9 mouse cellular contexts compared by ENCODE assay signal in genomic region chr4:101168189-101168778, GRCm38 (mm10).
DNase-seq lines count a peak whose midpoint lies in the region; ATAC-seq and TF ChIP-seq lines count a peak whose summit lies in the region.
"Had no signal": no experiment of that assay in that cellular context is flagged by ENCODE, and none has a peak within 500 bp of the region (broad histone marks: within the 10 kb centered on the region; RNA-seq: fewer than 3 reads in every experiment).

No protein-coding gene starts in this region.

- no peaks in the 10 kb centered on the region for H3K27me3 ChIP-seq in heart, embryonic 12.5 days (replicated peaks)
- H3K27me3 ChIP-seq in hindbrain, embryonic 13.5 days = no peaks in the 10 kb centered on the region
- H3K27me3 ChIP-seq in midbrain, postnatal 0 days (ENCODE audit: insufficient read depth, low read length) = no peaks in the 10 kb centered on the region
- H3K27me3 ChIP-seq: limb, embryonic 12.5 days had no signal

- H3K4me1 ChIP-seq in heart, embryonic 12.5 days (replicated peaks) = no peaks in the 10 kb centered on the region
- H3K4me1 ChIP-seq in hindbrain, embryonic 13.5 days (replicated peaks) = 0 out of 2 replicates have a peak, but pooled peaks cover 2% of the 10 kb centered on the region
- H3K4me1 ChIP-seq in midbrain, postnatal 0 days (ENCODE audit: insufficient read depth, low read length) = 0 out of 2 replicates have a peak, but pooled peaks cover 3% of the 10 kb centered on the region
- H3K4me1 ChIP-seq: limb, embryonic 12.5 days had no signal

- H3K36me3 ChIP-seq in heart, embryonic 12.5 days = peaks cover 53% of the 10 kb centered on the region
- H3K36me3 ChIP-seq in hindbrain, embryonic 13.5 days = peaks cover 53% of the 10 kb centered on the region
- peaks cover 37% of the 10 kb centered on the region for H3K36me3 ChIP-seq in midbrain, postnatal 0 days (ENCODE audit: insufficient read depth, low read length)

- 52% methylated on average over 6 of the region's 6 CpGs for WGBS in heart, embryonic 12.5 days
- 45% methylated on average over 6 of the region's 6 CpGs for WGBS in hindbrain, embryonic 13.5 days
- WGBS in midbrain, postnatal 0 days = 48% methylated on average over 6 of the region's 6 CpGs

- H3K9me3 ChIP-seq in heart, embryonic 12.5 days (replicated peaks) = no peaks in the 10 kb centered on the region
- H3K9me3 ChIP-seq in hindbrain, embryonic 13.5 days = no peaks in the 10 kb centered on the region
- no peaks in the 10 kb centered on the region for H3K9me3 ChIP-seq in midbrain, postnatal 0 days (ENCODE audit: low read length)
- H3K9me3 ChIP-seq: limb, embryonic 12.5 days had no signal

- intact Hi-C loops in left cerebral cortex, postnatal 4 days (cut with DNase I) = no loop called here

- DNase-seq in heart, adult 18-20 months = peak; percentile 58 to 65
- peak; percentile 42 for DNase-seq in Muller cell, postnatal 12 days (ENCODE audit: inconsistent ontology term)
- DNase-seq in embryo, embryonic 10 days (ENCODE audit: low spot score) = peak; percentile 74
- DNase-seq in left cerebral cortex, postnatal 4 days = peak; percentile 38
- peak; percentile 84 for DNase-seq in midbrain, postnatal 0 days (ENCODE audit: low spot score)
- no peak for DNase-seq in frontal cortex, postnatal 25 days (ENCODE audit: low spot score in 2 of 2)

- H3K4me2 ChIP-seq in heart, embryonic 12.5 days = no peak overlapping the region
- H3K4me2 ChIP-seq in hindbrain, embryonic 13.5 days = no peak overlapping the region
- no peak overlapping the region for H3K4me2 ChIP-seq in midbrain, postnatal 0 days (ENCODE audit: low read depth, low read length, poor library complexity, severe bottlenecking)
- H3K4me2 ChIP-seq: limb, embryonic 12.5 days had no signal

- H3K27ac ChIP-seq in heart, embryonic 12.5 days (ENCODE audit: poor library complexity, severe bottlenecking) = no peak overlapping the region
- no peak overlapping the region for H3K27ac ChIP-seq in hindbrain, embryonic 13.5 days
- H3K27ac ChIP-seq in midbrain, postnatal 0 days (ENCODE audit: low read depth, low read length) = no peak overlapping the region
- H3K27ac ChIP-seq: limb, embryonic 12.5 days had no signal

- no peak for ATAC-seq in heart, embryonic 12.5 days (ENCODE audit: insufficient number of reproducible peaks, low FRiP score)
- peak; percentile 65 for ATAC-seq in hindbrain, embryonic 13.5 days (ENCODE audit: low FRiP score)
- ATAC-seq in midbrain, postnatal 0 days (ENCODE audit: low FRiP score) = peak; percentile 85

- no peak overlapping the region for H3K4me3 ChIP-seq in heart, embryonic 12.5 days
- H3K4me3 ChIP-seq in hindbrain, embryonic 13.5 days = no peak overlapping the region
- no peak overlapping the region for H3K4me3 ChIP-seq in midbrain, postnatal 0 days (ENCODE audit: low read depth, low read length)
- H3K4me3 ChIP-seq: limb, embryonic 12.5 days had no signal

- H3K9ac ChIP-seq in heart, embryonic 12.5 days = no peak overlapping the region
- no peak overlapping the region for H3K9ac ChIP-seq in hindbrain, embryonic 13.5 days
- no peak overlapping the region for H3K9ac ChIP-seq in midbrain, postnatal 0 days (replicated peaks; ENCODE audit: low read length, poor library complexity, severe bottlenecking)
- H3K9ac ChIP-seq: limb, embryonic 12.5 days had no signal

- TF ChIP-seq CTCF in midbrain, postnatal 0 days (IDR thresholded peaks at IDR 0.05) = peak; percentile 85

Comparison
In these comparisons a context has a peak if more than half of its experiments do, and no peak if none do; other contexts are left out.
1. DNase-seq: peak in heart, adult 18-20 months (2 of 2), Muller cell, postnatal 12 days (single experiment), embryo, embryonic 10 days (single experiment), left cerebral cortex, postnatal 4 days (single experiment) and midbrain, postnatal 0 days (single experiment); none in frontal cortex, postnatal 25 days (0 of 2).